Mouse (Mus musculus) heart, embryonic 15.5 days (tissue): ENCODE data around the gene AY358078. TPM values are rescaled to one million over a fixed set of nuclear protein-coding genes. Genes with fewer than 3 reads are reported as not detected.

Experiments used
- microRNA-seq: library from miRNA; unstranded; fragments of <30 nt; microRNA quantifications from one replicate; pipeline ENCODE4, GENCODE M21; 2016
- polyA plus RNA-seq: library from polyadenylated mRNA; unstranded; fragments of >200 nt; fragmentation: Nextera tagmentation; extraction: Ambion mirVana; gene quantifications from 2 replicates; pipeline ENCODE4 v1.2.1, GENCODE M21; 2015

AY358078 gene
- polyA plus RNA-seq, 1 experiment from 2014 or later, result not detected

Small RNA genes lying within 50 kb of the gene (microRNA-seq; reads per million reads assigned to microRNA genes)
- gene Gm27375, result not detected

Other genes starting within 250 kb of the AY358078 start
- not detected in 2 replicates for gene Gm5622, start 247.3 kb upstream of the AY358078 start, polyA plus RNA-seq
- gene Gm17175, start 226.0 kb upstream of the AY358078 start, polyA plus RNA-seq, result not detected in 2 replicates
- not detected in 2 replicates for gene Gm17174, start 207.9 kb upstream of the AY358078 start, polyA plus RNA-seq
- not detected in 2 replicates for gene Gm17078, start 188.7 kb upstream of the AY358078 start, polyA plus RNA-seq
- gene Gm4181, start 164.4 kb upstream of the AY358078 start, polyA plus RNA-seq, result not detected in 2 replicates
- gene Gm17079, start 104.6 kb upstream of the AY358078 start, polyA plus RNA-seq, result not detected in 2 replicates
- not detected in 2 replicates for gene Gm5800, start 82.9 kb upstream of the AY358078 start, polyA plus RNA-seq
- gene Ang4, start 26.5 kb upstream of the AY358078 start, polyA plus RNA-seq, result not detected in 2 replicates
- not detected in 2 replicates for gene Ear6, start 53.7 kb downstream of the AY358078 start, polyA plus RNA-seq
- 35.6 and 39.4 TPM in 2 replicates for gene Mettl17, start 84.8 kb downstream of the AY358078 start, polyA plus RNA-seq
- gene Slc39a2, start 92.8 kb downstream of the AY358078 start, polyA plus RNA-seq, result 0.29 and 0.34 TPM in 2 replicates
- gene Ndrg2, start 114.1 kb downstream of the AY358078 start, polyA plus RNA-seq, result 330 and 367 TPM in 2 replicates
- not detected in 2 replicates for gene Tppp2, start 118.4 kb downstream of the AY358078 start, polyA plus RNA-seq
- not detected in 2 replicates for gene Rnase13, start 122.7 kb downstream of the AY358078 start, polyA plus RNA-seq
- gene Arhgef40, start 184.7 kb downstream of the AY358078 start, polyA plus RNA-seq, result 51.8 and 69.2 TPM in 2 replicates
- 0.60 and 0.68 TPM in 2 replicates for gene Tmem253, start 215.6 kb downstream of the AY358078 start, polyA plus RNA-seq
- gene Zfp219, start 220.7 kb downstream of the AY358078 start, polyA plus RNA-seq, result 18.1 and 23.6 TPM in 2 replicates
- not detected in 2 replicates for gene Olfr221, start 242.4 kb downstream of the AY358078 start, polyA plus RNA-seq